Mouse (Mus musculus): ENCODE results near the gene C2cd5. TPM values are rescaled to one million over a fixed set of nuclear protein-coding genes. Genes with fewer than 3 reads are reported as not detected.

The C2cd5 gene
- total and polyA plus RNA-seq, 2 experiments from 2014 or later: 7.3 to 8.0 TPM

- 85% methylated on average over 13 of the region's 13 CpGs for WGBS
These were observed 18.3 kb downstream of the C2cd5 start for GRCm38 (mm10) chr6:143081479-143082106.

GRCm38 (mm10) chr6:143080774-143081173 is 19.2 kb downstream of the C2cd5 start:
- H3K27me3 ChIP-seq (ENCODE audit: control insufficient read depth, insufficient read depth, low read length): no peaks in the 10 kb centered on the region
- peaks cover 67% of the 10 kb centered on the region for H3K36me3 ChIP-seq (replicated peaks; ENCODE audit: control insufficient read depth, insufficient read depth, low read length)
- H3K9ac ChIP-seq (replicated peaks; ENCODE audit: low read depth, low read length): no peak overlapping the region
- no peak overlapping the region for H3K4me2 ChIP-seq (ENCODE audit: low read depth, low read length)
- DNase-seq (ENCODE audit: low spot score) (no peak), ATAC-seq (ENCODE audit: insufficient read depth, low read depth) (no peak)
- 83% methylated on average over 7 of the region's 7 CpGs for WGBS
- no peak overlapping the region for H3K4me3 ChIP-seq (ENCODE audit: low read depth, low read length)
- no peaks in the 10 kb centered on the region for H3K9me3 ChIP-seq (replicated peaks; ENCODE audit: control insufficient read depth, low read length)
- TF ChIP-seq EP300 (IDR thresholded peaks at IDR 0.05; ENCODE audit: low read depth) (no peak), CTCF (IDR thresholded peaks at IDR 0.05; ENCODE audit: low read depth) (no peak)
- no peaks in the 10 kb centered on the region for H3K4me1 ChIP-seq (ENCODE audit: control insufficient read depth, insufficient read depth)
- H3K27ac ChIP-seq (ENCODE audit: low read depth): no peak overlapping the region

More at GRCm38 (mm10) chr6:143081479-143082106, 18.3 kb downstream of the C2cd5 start:
- H3K27ac ChIP-seq (ENCODE audit: low read depth): no peak overlapping the region
- peaks cover 70% of the 10 kb centered on the region for H3K36me3 ChIP-seq (replicated peaks; ENCODE audit: control insufficient read depth, insufficient read depth, low read length)
- no peak for ATAC-seq (ENCODE audit: insufficient read depth, low read depth)
- H3K4me3 ChIP-seq (ENCODE audit: low read depth, low read length): no peak overlapping the region
- no peaks in the 10 kb centered on the region for H3K9me3 ChIP-seq (replicated peaks; ENCODE audit: control insufficient read depth, low read length)
- H3K4me1 ChIP-seq (ENCODE audit: control insufficient read depth, insufficient read depth): no peaks in the 10 kb centered on the region
- no peak overlapping the region for H3K9ac ChIP-seq (replicated peaks; ENCODE audit: low read depth, low read length)
- no peaks in the 10 kb centered on the region for H3K27me3 ChIP-seq (ENCODE audit: control insufficient read depth, insufficient read depth, low read length)
- TF ChIP-seq CTCF (IDR thresholded peaks at IDR 0.05; ENCODE audit: low read depth) (no peak), EP300 (IDR thresholded peaks at IDR 0.05; ENCODE audit: low read depth) (no peak)
- no peak overlapping the region for H3K4me2 ChIP-seq (ENCODE audit: low read depth, low read length)
- DNase-seq (ENCODE audit: low spot score): no peak

- Histone ChIP-seq H3K4me3 (ENCODE audit: low read depth, low read length) (no peak overlapping the region), H3K27me3 (ENCODE audit: control insufficient read depth, insufficient read depth, low read length) (no peaks in the 10 kb centered on the region), H3K36me3 (replicated peaks; ENCODE audit: control insufficient read depth, insufficient read depth, low read length) (peaks cover 69% of the 10 kb centered on the region), H3K9me3 (replicated peaks; ENCODE audit: control insufficient read depth, low read length) (no peaks in the 10 kb centered on the region), H3K4me2 (ENCODE audit: low read depth, low read length) (no peak overlapping the region), H3K27ac (ENCODE audit: low read depth) (no peak overlapping the region), H3K9ac (replicated peaks; ENCODE audit: low read depth, low read length) (no peak overlapping the region), H3K4me1 (ENCODE audit: control insufficient read depth, insufficient read depth) (no peaks in the 10 kb centered on the region)
- ATAC-seq (ENCODE audit: insufficient read depth, low read depth) (no peak), DNase-seq (ENCODE audit: low spot score) (no peak)
- no peak for TF ChIP-seq EP300 (IDR thresholded peaks at IDR 0.05; ENCODE audit: low read depth)
- no peak for TF ChIP-seq CTCF (IDR thresholded peaks at IDR 0.05; ENCODE audit: low read depth)
- WGBS: 89% methylated on average over 4 of the region's 4 CpGs
These were observed 20.8 kb downstream of the C2cd5 start for GRCm38 (mm10) chr6:143079126-143079525.

- Histone ChIP-seq H3K4me1 (ENCODE audit: control insufficient read depth, insufficient read depth) (no peaks in the 10 kb centered on the region), H3K27me3 (ENCODE audit: control insufficient read depth, insufficient read depth, low read length) (no peaks in the 10 kb centered on the region), H3K4me3 (ENCODE audit: low read depth, low read length) (no peak overlapping the region), H3K27ac (ENCODE audit: low read depth) (no peak overlapping the region), H3K9ac (replicated peaks; ENCODE audit: low read depth, low read length) (no peak overlapping the region), H3K36me3 (replicated peaks; ENCODE audit: control insufficient read depth, insufficient read depth, low read length) (peaks cover 52% of the 10 kb centered on the region), H3K4me2 (ENCODE audit: low read depth, low read length) (no peak overlapping the region), H3K9me3 (replicated peaks; ENCODE audit: control insufficient read depth, low read length) (no peaks in the 10 kb centered on the region)
- no peak for TF ChIP-seq CTCF (IDR thresholded peaks at IDR 0.05; ENCODE audit: low read depth)
- TF ChIP-seq EP300 (IDR thresholded peaks at IDR 0.05; ENCODE audit: low read depth): no peak
- 72% methylated on average over 10 of the region's 10 CpGs for WGBS
- no peak for ATAC-seq (ENCODE audit: insufficient read depth, low read depth)
- no peak for DNase-seq (ENCODE audit: low spot score)
These were observed 23.5 kb downstream of the C2cd5 start for GRCm38 (mm10) chr6:143076461-143076860.

- peaks cover 42% of the 10 kb centered on the region for H3K36me3 ChIP-seq (replicated peaks; ENCODE audit: control insufficient read depth, insufficient read depth, low read length)
- no peaks in the 10 kb centered on the region for H3K4me1 ChIP-seq (ENCODE audit: control insufficient read depth, insufficient read depth)
- H3K27me3 ChIP-seq (ENCODE audit: control insufficient read depth, insufficient read depth, low read length): no peaks in the 10 kb centered on the region
- H3K9me3 ChIP-seq (replicated peaks; ENCODE audit: control insufficient read depth, low read length): no peaks in the 10 kb centered on the region
- no peak for DNase-seq (ENCODE audit: low spot score)
- no peak for ATAC-seq (ENCODE audit: insufficient read depth, low read depth)
- no peak overlapping the region for H3K4me3 ChIP-seq (ENCODE audit: low read depth, low read length)
- no peak overlapping the region for H3K27ac ChIP-seq (ENCODE audit: low read depth)
- no peak overlapping the region for H3K9ac ChIP-seq (replicated peaks; ENCODE audit: low read depth, low read length)
- TF ChIP-seq EP300 (IDR thresholded peaks at IDR 0.05; ENCODE audit: low read depth) (no peak), CTCF (IDR thresholded peaks at IDR 0.05; ENCODE audit: low read depth) (no peak)
- 96% methylated on average over 1 of the region's 1 CpGs for WGBS
- no peak overlapping the region for H3K4me2 ChIP-seq (ENCODE audit: low read depth, low read length)
These were observed 26.0 kb downstream of the C2cd5 start for GRCm38 (mm10) chr6:143073914-143074313.

- H3K36me3 ChIP-seq (replicated peaks; ENCODE audit: control insufficient read depth, insufficient read depth, low read length): peaks cover 37% of the 10 kb centered on the region
- 79% methylated on average over 6 of the region's 6 CpGs for WGBS
- no peaks in the 10 kb centered on the region for H3K4me1 ChIP-seq (ENCODE audit: control insufficient read depth, insufficient read depth)
- no peak overlapping the region for H3K4me2 ChIP-seq (ENCODE audit: low read depth, low read length)
- no peak overlapping the region for H3K4me3 ChIP-seq (ENCODE audit: low read depth, low read length)
- no peak for ATAC-seq (ENCODE audit: insufficient read depth, low read depth)
- H3K27me3 ChIP-seq (ENCODE audit: control insufficient read depth, insufficient read depth, low read length): no peaks in the 10 kb centered on the region
- DNase-seq (ENCODE audit: low spot score): no peak
- no peak overlapping the region for H3K27ac ChIP-seq (ENCODE audit: low read depth)
- H3K9me3 ChIP-seq (replicated peaks; ENCODE audit: control insufficient read depth, low read length): no peaks in the 10 kb centered on the region
- TF ChIP-seq CTCF (IDR thresholded peaks at IDR 0.05; ENCODE audit: low read depth) (no peak), EP300 (IDR thresholded peaks at IDR 0.05; ENCODE audit: low read depth) (no peak)
- H3K9ac ChIP-seq (replicated peaks; ENCODE audit: low read depth, low read length): no peak overlapping the region
These were observed 26.5 kb downstream of the C2cd5 start for GRCm38 (mm10) chr6:143073476-143073875.
